Mouse (Mus musculus) ES-Bruce4 (cell line): ENCODE data around the gene Mrps27.

Source experiments
- CTCF ChIP-seq: IDR thresholded peaks from one replicate; pipeline ENCODE4 v1.8.1; 2011; ENCODE audit warnings: low read depth, low read length
- POLR2A ChIP-seq: IDR thresholded peaks from one replicate; pipeline ENCODE4 v1.8.1; 2011; ENCODE audit warnings: low read length; ENCODE audit not compliant: insufficient read depth

DNA sequence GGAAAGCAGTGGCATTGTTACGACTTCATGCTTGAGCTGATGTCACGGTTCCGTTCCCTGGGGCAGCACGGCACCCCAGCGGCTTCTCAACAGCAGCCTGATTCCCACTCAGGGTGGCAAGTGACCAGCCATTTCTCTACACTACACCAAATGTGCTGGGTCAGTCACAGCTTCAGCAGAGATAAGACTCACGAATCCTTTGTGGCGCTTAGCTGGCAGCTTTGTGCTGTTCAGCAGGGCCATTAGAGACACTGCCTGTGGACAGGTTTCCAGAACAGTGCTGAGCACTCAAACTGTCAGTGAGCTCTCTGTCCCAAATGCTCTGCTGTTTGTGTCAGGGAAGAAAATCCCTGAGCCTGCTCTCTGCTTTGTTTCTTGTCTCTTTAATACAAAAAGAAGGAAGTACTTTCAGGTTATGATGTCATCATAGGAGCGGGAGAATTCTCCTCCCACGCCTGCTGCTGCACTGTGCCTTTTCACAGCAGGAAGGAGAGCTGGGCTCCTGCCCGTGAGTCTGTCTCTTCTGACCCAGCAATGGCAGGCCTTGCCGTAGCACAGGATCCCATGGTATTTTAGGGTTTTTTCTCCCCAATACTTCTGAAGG lies 68.0 kb downstream of the Mrps27 start:
- TF ChIP-seq POLR2A = no peak
- no peak for TF ChIP-seq CTCF
